32 mouse cellular contexts compared by ENCODE assay signal in the genomic region with DNA sequence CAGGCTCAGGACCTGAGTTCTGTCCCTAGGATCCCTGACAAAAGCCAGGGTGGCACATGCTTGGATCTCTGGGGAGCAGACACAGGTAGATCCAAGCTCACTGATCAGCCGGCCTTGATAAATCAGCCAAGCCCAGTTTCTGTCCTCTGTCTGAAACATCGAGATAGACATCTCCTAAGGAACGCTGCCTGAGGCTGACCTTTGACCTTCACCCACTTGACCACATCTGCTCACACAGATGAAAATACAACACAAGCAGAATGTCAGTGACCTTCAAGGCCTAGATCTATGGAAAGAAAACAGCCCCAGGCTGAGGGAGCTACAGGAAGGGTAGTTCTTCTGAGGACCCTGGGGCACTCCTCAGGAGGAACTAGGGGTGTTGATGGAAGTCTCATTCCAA.
DNase-seq lines count a peak whose midpoint lies in the region; ATAC-seq lines count a peak whose summit lies in the region.
"Had no signal": no experiment of that assay in that cellular context is flagged by ENCODE, and none has a peak within 500 bp of the region (broad histone marks: within the 10 kb centered on the region; RNA-seq: fewer than 3 reads in every experiment).

No protein-coding gene starts in this region.

- no peaks in the 10 kb centered on the region for H3K9me3 ChIP-seq in hindbrain, embryonic 11.5 days (ENCODE audit: control insufficient read depth, low read length)
- no peaks in the 10 kb centered on the region for H3K9me3 ChIP-seq in hindbrain, embryonic 13.5 days
- no peaks in the 10 kb centered on the region for H3K9me3 ChIP-seq in neural tube, embryonic 11.5 days (ENCODE audit: control insufficient read depth, low read length)
- no peaks in the 10 kb centered on the region for H3K9me3 ChIP-seq in neural tube, embryonic 15.5 days (replicated peaks)
- H3K9me3 ChIP-seq: heart, embryonic 12.5 days; limb, embryonic 13.5 days; midbrain, embryonic 12.5 days; neural tube, embryonic 13.5 days; stomach, embryonic 15.5 days had no signal

- no peak overlapping the region for H3K9ac ChIP-seq in hindbrain, embryonic 11.5 days (ENCODE audit: low read depth, low read length)
- no peak overlapping the region for H3K9ac ChIP-seq in hindbrain, embryonic 13.5 days
- no peak overlapping the region for H3K9ac ChIP-seq in neural tube, embryonic 11.5 days (ENCODE audit: low read length)
- H3K9ac ChIP-seq in neural tube, embryonic 15.5 days (replicated peaks), result no peak overlapping the region
- H3K9ac ChIP-seq: heart, embryonic 12.5 days; limb, embryonic 13.5 days; liver, postnatal 0 days; midbrain, embryonic 12.5 days; neural tube, embryonic 13.5 days; stomach, embryonic 15.5 days had no signal

- WGBS in hindbrain, embryonic 11.5 days, result 51% methylated on average over 3 of the region's 3 CpGs
- WGBS in hindbrain, embryonic 13.5 days, result 65% methylated on average over 3 of the region's 3 CpGs
- WGBS in neural tube, embryonic 11.5 days, result 33% methylated on average over 3 of the region's 3 CpGs
- WGBS in neural tube, embryonic 15.5 days, result 76% methylated on average over 3 of the region's 3 CpGs

- H3K27ac ChIP-seq in hindbrain, embryonic 11.5 days (ENCODE audit: low read depth, low read length), result no peak overlapping the region
- H3K27ac ChIP-seq in hindbrain, embryonic 13.5 days, result no peak overlapping the region
- H3K27ac ChIP-seq in neural tube, embryonic 11.5 days (ENCODE audit: low read depth, low read length), result no peak overlapping the region
- no peak overlapping the region for H3K27ac ChIP-seq in neural tube, embryonic 15.5 days (replicated peaks)
- H3K27ac ChIP-seq: gastrocnemius, adult 2 months; layer of hippocampus, adult 2 months; left cerebral cortex, adult 2 months; limb, embryonic 13.5 days; midbrain, embryonic 12.5 days; neural tube, embryonic 13.5 days; stomach, embryonic 15.5 days had no signal

- ATAC-seq in hindbrain, embryonic 11.5 days (ENCODE audit: low FRiP score), result no peak
- ATAC-seq in hindbrain, embryonic 13.5 days (ENCODE audit: low FRiP score), result no peak
- ATAC-seq in neural tube, embryonic 11.5 days (ENCODE audit: insufficient read depth, low FRiP score, low TSS enrichment), result no peak
- ATAC-seq in neural tube, embryonic 15.5 days (ENCODE audit: low FRiP score), result no peak
- ATAC-seq: activated CD4-positive, CD25-positive, alpha-beta regulatory T cell, adult 4 months; forebrain, embryonic 16.5 days; intestine, embryonic 16.5 days; liver, postnatal 0 days had no signal

- H3K4me2 ChIP-seq in hindbrain, embryonic 11.5 days (replicated peaks; ENCODE audit: low read depth, low read length), result no peak overlapping the region
- H3K4me2 ChIP-seq in hindbrain, embryonic 13.5 days, result no peak overlapping the region
- no peak overlapping the region for H3K4me2 ChIP-seq in neural tube, embryonic 11.5 days (ENCODE audit: low read depth)
- no peak overlapping the region for H3K4me2 ChIP-seq in neural tube, embryonic 15.5 days
- H3K4me2 ChIP-seq: heart, embryonic 12.5 days; limb, embryonic 13.5 days; liver, embryonic 11.5 days; midbrain, embryonic 12.5 days; neural tube, embryonic 13.5 days; stomach, embryonic 15.5 days had no signal

- no peaks in the 10 kb centered on the region for H3K4me1 ChIP-seq in hindbrain, embryonic 11.5 days (replicated peaks; ENCODE audit: control insufficient read depth, insufficient read depth, low read length)
- H3K4me1 ChIP-seq in hindbrain, embryonic 13.5 days (replicated peaks), result 0 out of 2 replicates have a peak, but pooled peaks cover 3% of the 10 kb centered on the region
- no peaks in the 10 kb centered on the region for H3K4me1 ChIP-seq in neural tube, embryonic 11.5 days (ENCODE audit: control insufficient read depth, insufficient read depth, low read length)
- H3K4me1 ChIP-seq in neural tube, embryonic 15.5 days, result no peaks in the 10 kb centered on the region
- H3K4me1 ChIP-seq: midbrain, embryonic 12.5 days had no signal

- DNase-seq in hindbrain, embryonic 11.5 days (ENCODE audit: low spot score), result peak; percentile 9
- peak; percentile 12 for DNase-seq in neural tube, embryonic 11.5 days (ENCODE audit: low spot score)
- DNase-seq in embryo, embryonic 9.5 days (ENCODE audit: extremely low spot score), result peak; percentile 23
- no peak for DNase-seq in testis, postnatal 14 days (ENCODE audit: low spot score)
- DNase-seq in adrenal gland, adult 18-20 months (ENCODE audit: low spot score in 2 of 2), result no peak
- DNase-seq: adrenal gland, adult 8-10 months; cerebellum, adult 2 months; cerebellum, postnatal 14 days; gastrocnemius, adult 2 months; gastrocnemius, postnatal 36 days; heart, adult 18-20 months; kidney, postnatal 14 days; liver, postnatal 0 days; lung, postnatal 36 days; retina, postnatal 1 day; right cerebral cortex, postnatal 14 days; thymus, postnatal 14 days had no signal

- no peaks in the 10 kb centered on the region for H3K36me3 ChIP-seq in hindbrain, embryonic 11.5 days (ENCODE audit: control insufficient read depth, insufficient read depth, low read length)
- H3K36me3 ChIP-seq in hindbrain, embryonic 13.5 days, result no peaks in the 10 kb centered on the region
- no peaks in the 10 kb centered on the region for H3K36me3 ChIP-seq in neural tube, embryonic 11.5 days (ENCODE audit: control insufficient read depth, insufficient read depth, low read length)
- no peaks in the 10 kb centered on the region for H3K36me3 ChIP-seq in neural tube, embryonic 15.5 days
- H3K36me3 ChIP-seq: stomach, embryonic 15.5 days had no signal

- H3K27me3 ChIP-seq in hindbrain, embryonic 11.5 days (ENCODE audit: control insufficient read depth, insufficient read depth, low read length), result no peaks in the 10 kb centered on the region
- H3K27me3 ChIP-seq in hindbrain, embryonic 13.5 days, result no peaks in the 10 kb centered on the region
- H3K27me3 ChIP-seq in neural tube, embryonic 11.5 days (ENCODE audit: control insufficient read depth, insufficient read depth, low read length), result no peaks in the 10 kb centered on the region
- no peaks in the 10 kb centered on the region for H3K27me3 ChIP-seq in neural tube, embryonic 15.5 days (replicated peaks)
- H3K27me3 ChIP-seq: heart, embryonic 12.5 days; limb, embryonic 13.5 days; midbrain, embryonic 12.5 days; neural tube, embryonic 13.5 days; stomach, embryonic 15.5 days had no signal

- H3K4me3 ChIP-seq in hindbrain, embryonic 11.5 days (ENCODE audit: low read depth, low read length), result no peak overlapping the region
- H3K4me3 ChIP-seq in hindbrain, embryonic 13.5 days, result no peak overlapping the region
- H3K4me3 ChIP-seq in neural tube, embryonic 11.5 days (ENCODE audit: low read depth, low read length), result no peak overlapping the region
- H3K4me3 ChIP-seq in neural tube, embryonic 15.5 days (replicated peaks), result no peak overlapping the region
- H3K4me3 ChIP-seq: erythroblast, embryonic 14.5 days; gastrocnemius, adult 2 months; heart, embryonic 12.5 days; layer of hippocampus, adult 2 months; left cerebral cortex, adult 2 months; limb, embryonic 13.5 days; midbrain, embryonic 12.5 days; myocyte; neural tube, embryonic 13.5 days; stomach, embryonic 15.5 days had no signal

Comparison
In these comparisons a context has a peak if more than half of its experiments do, and no peak if none do; other contexts are left out.
1. DNase-seq: peak in hindbrain, embryonic 11.5 days (single experiment), neural tube, embryonic 11.5 days (single experiment) and embryo, embryonic 9.5 days (single experiment); none in testis, postnatal 14 days (single experiment) and adrenal gland, adult 18-20 months (0 of 2).